Mouse (Mus musculus) lung, embryonic 14.5 days (tissue): ENCODE data around the gene Paqr9. TPM values are rescaled to one million over a fixed set of nuclear protein-coding genes. Genes with fewer than 3 reads are reported as not detected.

Experiments used
- ATAC-seq: fragments of 200-750 bp; cut with Nextera tagmentation; 2 replicates; pipeline ENCODE4 v1.8.0; 2017; ENCODE audit warnings: mild to moderate bottlenecking, moderate TSS enrichment, moderate library complexity; ENCODE audit not compliant: insufficient read depth
- DNase-seq: peaks from one replicate; pipeline ENCODE4 v3.0.0-alpha.2; 2015
- H3K27ac ChIP-seq: fragments of 300-500 bp; sonication (generic); 2 replicates; pipeline ENCODE4 v1.5.1; 2014; ENCODE audit warnings: low read depth, mild to moderate bottlenecking, moderate library complexity
- H3K27me3 ChIP-seq: fragments of 300-500 bp; sonication (generic); 2 replicates; pipeline ENCODE4 v1.6.1; 2014; ENCODE audit warnings: low read length, control low read depth; ENCODE audit not compliant: insufficient read depth
- H3K36me3 ChIP-seq: fragments of 300-500 bp; sonication (generic); 2 replicates; pipeline ENCODE4 v1.6.1; 2014; ENCODE audit warnings: control low read depth; ENCODE audit not compliant: insufficient read depth
- H3K4me1 ChIP-seq: fragments of 300-500 bp; sonication (generic); 2 replicates; pipeline ENCODE4 v1.6.1; 2014; ENCODE audit warnings: antibody characterized with exemption, control low read depth; ENCODE audit not compliant: insufficient read depth
- H3K4me2 ChIP-seq: fragments of 300-500 bp; sonication (generic); 2 replicates; pipeline ENCODE4 v1.6.1; 2014; ENCODE audit warnings: mild to moderate bottlenecking
- H3K4me3 ChIP-seq: fragments of 300-500 bp; sonication (generic); 2 replicates; pipeline ENCODE4 v1.5.1; 2014; ENCODE audit warnings: low read depth, low read length
- H3K9ac ChIP-seq: fragments of 300-500 bp; sonication (generic); 2 replicates; pipeline ENCODE4 v1.6.1; 2014
- H3K9me3 ChIP-seq: fragments of 300-500 bp; sonication (generic); 2 replicates; pipeline ENCODE4 v1.6.1; 2016; ENCODE audit warnings: low read depth, low read length, control low read depth
- CTCF ChIP-seq: IDR thresholded peaks from 2 replicates; pipeline ENCODE4 v1.5.1; 2016; ENCODE audit warnings: antibody characterized with exemption, low read depth
- WGBS: fragments of 180-500 bp; shearing (Covaris S2); extraction: QIAGEN DNeasy Blood & Tissue Kit; methylation state at CpG from one replicate; pipeline ENCODE4 v1.1.7; 2014; 5-methylcytosine and 5-hydroxymethylcytosine counted together
- polyA plus RNA-seq: library from polyadenylated mRNA; unstranded; fragments of >200 nt; fragmentation: Nextera tagmentation; extraction: Ambion mirVana; gene quantifications from 2 replicates; pipeline ENCODE4 v1.2.1, GENCODE M21; 2014

Gene Paqr9
- polyA plus RNA-seq, 1 experiment from 2014 or later, result not detected

GRCm38 (mm10) chr9:95569249-95569648, 9.8 kb downstream of the Paqr9 start:
- H3K9ac ChIP-seq, result no peak overlapping the region
- DNase-seq (no peak), ATAC-seq (no peak)
- no peak overlapping the region for H3K4me2 ChIP-seq
- 87% methylated on average over 5 of the region's 5 CpGs for WGBS
- no peaks in the 10 kb centered on the region for H3K4me1 ChIP-seq
- no peaks in the 10 kb centered on the region for H3K36me3 ChIP-seq
- H3K4me3 ChIP-seq, result no peak overlapping the region
- no peaks in the 10 kb centered on the region for H3K9me3 ChIP-seq
- no peak for TF ChIP-seq CTCF
- no peak overlapping the region for H3K27ac ChIP-seq
- peaks cover 5% of the 10 kb centered on the region; the same call in 1 of the 2 replicates for H3K27me3 ChIP-seq

GRCm38 (mm10) chr9:95569966-95570365, 10.5 kb downstream of the Paqr9 start:
- Histone ChIP-seq H3K36me3 (no peaks in the 10 kb centered on the region), H3K9me3 (no peaks in the 10 kb centered on the region), H3K4me3 (no peak overlapping the region), H3K4me2 (no peak overlapping the region), H3K27ac (no peak overlapping the region), H3K27me3 (0 out of 2 replicates have a peak, but pooled peaks cover 3% of the 10 kb centered on the region), H3K4me1 (no peaks in the 10 kb centered on the region), H3K9ac (no peak overlapping the region)
- 85% methylated on average over 5 of the region's 5 CpGs for WGBS
- TF ChIP-seq CTCF, result no peak
- ATAC-seq (no peak), DNase-seq (no peak)

GRCm38 (mm10) chr9:95570604-95571003, 11.1 kb downstream of the Paqr9 start:
- H3K4me2 ChIP-seq, result no peak overlapping the region
- no peak overlapping the region for H3K27ac ChIP-seq
- no peaks in the 10 kb centered on the region for H3K9me3 ChIP-seq
- ATAC-seq (no peak), DNase-seq (no peak)
- H3K27me3 ChIP-seq, result 0 out of 2 replicates have a peak, but pooled peaks cover 3% of the 10 kb centered on the region
- no peak overlapping the region for H3K9ac ChIP-seq
- H3K4me3 ChIP-seq, result no peak overlapping the region
- no peaks in the 10 kb centered on the region for H3K4me1 ChIP-seq
- no peak for TF ChIP-seq CTCF
- H3K36me3 ChIP-seq, result no peaks in the 10 kb centered on the region
- 79% methylated on average over 4 of the region's 4 CpGs for WGBS

GRCm38 (mm10) chr9:95571494-95571893, 12.0 kb downstream of the Paqr9 start:
- H3K36me3 ChIP-seq, result no peaks in the 10 kb centered on the region
- H3K27ac ChIP-seq, result no peak overlapping the region
- no peak overlapping the region for H3K4me2 ChIP-seq
- no peak overlapping the region for H3K4me3 ChIP-seq
- DNase-seq (no peak), ATAC-seq (no peak)
- H3K4me1 ChIP-seq, result no peaks in the 10 kb centered on the region
- H3K27me3 ChIP-seq, result no peaks in the 10 kb centered on the region
- 88% methylated on average over 4 of the region's 4 CpGs for WGBS
- H3K9ac ChIP-seq, result no peak overlapping the region
- TF ChIP-seq CTCF, result no peak
- no peaks in the 10 kb centered on the region for H3K9me3 ChIP-seq

GRCm38 (mm10) chr9:95572558-95572957, 13.1 kb downstream of the Paqr9 start:
- TF ChIP-seq CTCF, result no peak
- 62% methylated on average over 5 of the region's 5 CpGs for WGBS
- Histone ChIP-seq H3K27ac (no peak overlapping the region), H3K9ac (no peak overlapping the region), H3K4me3 (no peak overlapping the region), H3K9me3 (no peaks in the 10 kb centered on the region), H3K4me2 (no peak overlapping the region), H3K27me3 (no peaks in the 10 kb centered on the region), H3K4me1 (no peaks in the 10 kb centered on the region), H3K36me3 (no peaks in the 10 kb centered on the region)
- DNase-seq, result no peak
- no peak for ATAC-seq

- Histone ChIP-seq H3K27me3 (no peaks in the 10 kb centered on the region), H3K9ac (no peak overlapping the region), H3K4me3 (no peak overlapping the region), H3K9me3 (no peaks in the 10 kb centered on the region), H3K36me3 (no peaks in the 10 kb centered on the region), H3K27ac (no peak overlapping the region), H3K4me1 (no peaks in the 10 kb centered on the region), H3K4me2 (no peak overlapping the region)
- DNase-seq (no peak), ATAC-seq (no peak)
- no peak for TF ChIP-seq CTCF
- 72% methylated on average over 4 of the region's 4 CpGs for WGBS
Measured at GRCm38 (mm10) chr9:95574116-95574515, 14.7 kb downstream of the Paqr9 start.

- H3K4me2 ChIP-seq, result no peak overlapping the region
- 60% methylated on average over 6 of the region's 6 CpGs for WGBS
- no peak for DNase-seq
- no peak for ATAC-seq
- no peaks in the 10 kb centered on the region for H3K4me1 ChIP-seq
- no peak overlapping the region for H3K27ac ChIP-seq
- TF ChIP-seq CTCF, result no peak
- no peak overlapping the region for H3K9ac ChIP-seq
- no peak overlapping the region for H3K4me3 ChIP-seq
- no peaks in the 10 kb centered on the region for H3K36me3 ChIP-seq
- H3K9me3 ChIP-seq, result no peaks in the 10 kb centered on the region
- H3K27me3 ChIP-seq, result peaks cover 19% of the 10 kb centered on the region
Measured at GRCm38 (mm10) chr9:95577502-95577901, 18.0 kb downstream of the Paqr9 start.
